Mouse (Mus musculus): Measurements from ENCODE around the gene 4930523C07Rik. TPM values are rescaled to one million over a fixed set of nuclear protein-coding genes. Genes with fewer than 3 reads are reported as not detected.

The 4930523C07Rik gene
- polyA plus RNA-seq, 1 experiment from 2014 or later, result 7.3 TPM

DNA sequence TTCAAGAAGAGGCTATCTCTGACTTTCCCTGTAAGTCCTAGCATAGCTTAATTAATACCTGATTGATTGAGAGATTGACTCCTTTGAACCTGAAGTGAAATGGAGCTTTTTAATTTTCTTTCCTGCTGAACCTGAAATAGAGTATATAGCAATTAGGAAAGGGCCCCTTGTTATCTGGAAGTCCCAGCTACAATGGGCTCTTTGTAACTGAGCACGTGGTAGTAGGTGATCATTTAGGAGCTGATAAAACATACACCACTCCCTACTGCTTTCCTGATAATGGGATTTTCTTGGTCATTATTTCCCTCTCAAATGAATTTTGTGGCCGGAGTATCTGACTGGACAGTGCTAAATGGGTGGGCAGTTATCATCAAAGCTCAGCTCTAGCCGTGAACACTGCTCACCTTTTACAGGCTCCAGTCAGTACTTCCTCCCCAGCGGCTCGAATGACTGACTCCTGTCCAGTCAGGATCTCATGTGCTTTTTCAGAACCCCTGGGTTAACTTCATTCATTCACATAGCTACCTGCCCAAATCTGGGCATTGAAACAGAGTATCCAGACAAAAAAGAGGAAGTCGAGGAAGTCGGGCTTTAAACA is 20.5 kb downstream of the 4930523C07Rik start:
- H3K4me2 ChIP-seq (ENCODE audit: low read length), result no peak overlapping the region
- H3K4me3 ChIP-seq (ENCODE audit: low read depth, low read length), result no peak overlapping the region
- DNase-seq (ENCODE audit: low spot score) (no peak), ATAC-seq (replicated peaks; ENCODE audit: low FRiP score, low TSS enrichment, low read depth) (0 out of 2 replicates have a peak, but pooled peaks have one; percentile 62)
- no peaks in the 10 kb centered on the region for H3K9me3 ChIP-seq (ENCODE audit: control insufficient read depth, low read length)
- WGBS, result 78% methylated on average over 7 of the region's 7 CpGs
- no peaks in the 10 kb centered on the region for H3K27me3 ChIP-seq (replicated peaks; ENCODE audit: control insufficient read depth, insufficient read depth, low read length)
- no peak overlapping the region for H3K9ac ChIP-seq (ENCODE audit: low read length)
- no peak overlapping the region for H3K27ac ChIP-seq (ENCODE audit: low read depth)
- H3K4me1 ChIP-seq (replicated peaks; ENCODE audit: control insufficient read depth, insufficient read depth, low read length), result no peaks in the 10 kb centered on the region
- no peaks in the 10 kb centered on the region for H3K36me3 ChIP-seq (ENCODE audit: control insufficient read depth, insufficient read depth, low read length)

DNA sequence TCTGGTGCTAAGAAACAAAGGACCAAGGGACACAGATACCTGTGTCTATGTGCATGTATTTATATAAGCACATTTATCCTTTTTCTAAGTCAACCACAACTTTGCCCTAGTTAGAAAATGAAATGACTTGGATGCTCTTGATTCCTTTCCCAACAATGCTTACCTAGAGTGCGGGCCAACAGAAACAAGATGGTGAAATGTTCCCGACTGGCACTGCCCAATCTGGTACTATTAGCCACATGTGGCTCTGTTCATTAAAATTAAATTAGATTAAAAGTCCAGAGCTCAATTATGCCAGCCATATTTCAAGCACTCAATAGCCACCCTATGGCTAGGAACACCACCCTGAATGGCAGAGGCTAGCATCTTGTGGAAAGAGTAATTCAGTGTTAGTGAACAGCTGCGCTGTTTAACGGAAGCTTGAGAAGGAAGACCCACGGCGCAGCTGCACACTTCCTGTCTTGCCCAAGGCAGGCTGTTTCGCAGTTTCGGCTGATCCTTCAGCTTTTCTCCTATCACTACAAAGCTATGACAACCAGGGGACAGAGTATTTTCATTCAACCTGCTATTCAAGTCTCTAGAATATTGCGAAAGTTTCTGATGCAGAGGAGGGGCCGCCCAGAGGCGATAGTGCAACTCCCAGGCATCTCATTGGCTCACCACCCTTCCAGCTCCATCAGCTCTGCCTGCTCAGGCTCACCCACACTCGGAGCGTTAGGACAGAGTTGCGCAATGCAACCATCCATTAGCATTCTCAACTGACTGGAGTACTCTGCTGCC is 34.9 kb downstream of the 4930523C07Rik start:
- WGBS, result 58% methylated on average over 14 of the region's 14 CpGs
- no peak overlapping the region for H3K9ac ChIP-seq (ENCODE audit: low read length)
- DNase-seq (ENCODE audit: low spot score), result peak; percentile 54
- H3K4me2 ChIP-seq (ENCODE audit: low read length), result no peak overlapping the region
- H3K27me3 ChIP-seq (replicated peaks; ENCODE audit: control insufficient read depth, insufficient read depth, low read length), result no peaks in the 10 kb centered on the region
- no peaks in the 10 kb centered on the region for H3K4me1 ChIP-seq (replicated peaks; ENCODE audit: control insufficient read depth, insufficient read depth, low read length)
- H3K9me3 ChIP-seq (ENCODE audit: control insufficient read depth, low read length), result no peaks in the 10 kb centered on the region
- H3K36me3 ChIP-seq (ENCODE audit: control insufficient read depth, insufficient read depth, low read length), result no peaks in the 10 kb centered on the region
- no peak overlapping the region for H3K27ac ChIP-seq (ENCODE audit: low read depth)
- ATAC-seq (replicated peaks; ENCODE audit: low FRiP score, low TSS enrichment, low read depth), result peak; percentile 85
- H3K4me3 ChIP-seq (ENCODE audit: low read depth, low read length), result no peak overlapping the region

DNA sequence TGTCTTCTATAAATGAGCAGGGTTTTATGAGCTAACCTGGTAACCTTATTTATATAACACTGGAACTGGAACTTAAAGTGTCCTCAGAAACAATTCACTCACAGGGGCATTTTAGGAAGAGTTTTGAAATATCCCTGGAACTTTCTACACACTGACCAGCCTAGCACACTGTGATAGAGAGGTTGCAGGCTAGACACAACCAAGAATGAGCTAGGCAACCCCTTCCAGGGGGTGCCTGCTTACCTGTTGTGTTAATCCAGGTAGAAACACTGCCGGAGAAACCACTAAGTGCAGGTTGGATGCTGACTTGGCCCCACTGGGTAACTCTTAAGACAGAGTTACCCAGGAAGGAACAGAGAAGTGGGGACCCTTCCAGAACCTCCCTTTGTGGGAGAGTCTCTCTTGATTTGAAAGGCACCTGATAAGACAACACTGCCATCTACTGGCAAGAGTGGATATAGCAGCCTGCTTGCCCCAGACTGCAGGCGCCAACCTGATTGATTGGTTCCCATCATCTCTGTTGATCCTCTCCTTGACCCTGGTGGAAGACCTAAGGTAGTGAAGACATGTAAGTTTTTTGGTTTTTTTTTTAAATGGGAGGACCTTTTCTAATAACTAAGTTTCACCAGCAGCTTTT is 36.7 kb downstream of the 4930523C07Rik start:
- DNase-seq (ENCODE audit: low spot score) (peak; percentile 94), ATAC-seq (replicated peaks; ENCODE audit: low FRiP score, low TSS enrichment, low read depth) (peak; percentile 65; the same call in 1 of the 2 replicates)
- Histone ChIP-seq H3K4me3 (ENCODE audit: low read depth, low read length) (no peak overlapping the region), H3K4me1 (replicated peaks; ENCODE audit: control insufficient read depth, insufficient read depth, low read length) (no peaks in the 10 kb centered on the region), H3K27me3 (replicated peaks; ENCODE audit: control insufficient read depth, insufficient read depth, low read length) (no peaks in the 10 kb centered on the region), H3K9me3 (ENCODE audit: control insufficient read depth, low read length) (no peaks in the 10 kb centered on the region), H3K36me3 (ENCODE audit: control insufficient read depth, insufficient read depth, low read length) (no peaks in the 10 kb centered on the region), H3K4me2 (ENCODE audit: low read length) (no peak overlapping the region), H3K9ac (ENCODE audit: low read length) (no peak overlapping the region), H3K27ac (ENCODE audit: low read depth) (no peak overlapping the region)
- 31% methylated on average over 2 of the region's 2 CpGs for WGBS

DNA sequence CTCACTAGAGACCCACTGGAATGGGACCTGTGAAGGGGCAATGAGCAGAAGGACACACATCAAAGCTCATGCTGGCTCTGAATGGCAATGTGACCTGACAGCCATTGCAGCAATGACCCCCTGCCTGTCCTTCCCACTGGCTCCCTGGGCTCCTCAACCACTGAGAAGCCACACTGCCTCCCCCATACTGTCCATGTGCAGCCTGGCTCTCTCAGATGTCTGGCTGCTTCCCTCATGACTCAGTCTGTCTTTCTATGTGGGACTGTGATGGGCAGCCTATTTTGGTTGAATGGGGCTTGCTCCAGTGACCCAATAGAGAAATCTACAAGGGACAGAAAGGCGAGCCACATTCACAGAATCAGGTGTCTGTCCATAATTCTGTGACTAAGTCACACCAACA is 38.5 kb downstream of the 4930523C07Rik start:
- H3K27ac ChIP-seq (ENCODE audit: low read depth), result no peak overlapping the region
- no peaks in the 10 kb centered on the region for H3K9me3 ChIP-seq (ENCODE audit: control insufficient read depth, low read length)
- no peak overlapping the region for H3K9ac ChIP-seq (ENCODE audit: low read length)
- no peaks in the 10 kb centered on the region for H3K27me3 ChIP-seq (replicated peaks; ENCODE audit: control insufficient read depth, insufficient read depth, low read length)
- H3K36me3 ChIP-seq (ENCODE audit: control insufficient read depth, insufficient read depth, low read length), result no peaks in the 10 kb centered on the region
- DNase-seq (ENCODE audit: low spot score), result no peak
- H3K4me3 ChIP-seq (ENCODE audit: low read depth, low read length), result no peak overlapping the region
- no peak for ATAC-seq (replicated peaks; ENCODE audit: low FRiP score, low TSS enrichment, low read depth)
- H3K4me1 ChIP-seq (replicated peaks; ENCODE audit: control insufficient read depth, insufficient read depth, low read length), result no peaks in the 10 kb centered on the region
- WGBS, result 74% methylated on average over 1 of the region's 1 CpGs
- no peak overlapping the region for H3K4me2 ChIP-seq (ENCODE audit: low read length)

DNA sequence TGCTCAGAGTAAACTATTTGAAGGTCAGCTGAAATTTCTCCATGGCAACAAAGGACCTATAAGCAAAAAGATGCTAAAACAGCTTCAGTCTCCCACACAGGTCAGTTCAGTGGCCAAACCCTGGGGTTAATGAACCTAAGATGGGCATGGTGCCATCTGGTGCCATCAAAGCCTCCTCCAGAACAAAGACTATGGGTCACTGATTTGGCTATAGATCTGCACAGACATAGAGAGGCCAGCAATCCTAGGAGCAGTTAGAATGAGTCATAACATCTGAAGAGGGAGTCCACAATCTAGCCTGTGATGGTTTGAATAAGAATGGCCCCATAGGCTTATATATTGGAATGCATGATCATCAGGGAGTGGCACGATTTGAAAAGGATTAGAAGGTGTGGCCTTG is 40.1 kb downstream of the 4930523C07Rik start:
- H3K9me3 ChIP-seq (ENCODE audit: control insufficient read depth, low read length), result no peaks in the 10 kb centered on the region
- no peak overlapping the region for H3K9ac ChIP-seq (ENCODE audit: low read length)
- H3K27ac ChIP-seq (ENCODE audit: low read depth), result no peak overlapping the region
- no peak overlapping the region for H3K4me2 ChIP-seq (ENCODE audit: low read length)
- 88% methylated on average over 1 of the region's 1 CpGs for WGBS
- H3K4me1 ChIP-seq (replicated peaks; ENCODE audit: control insufficient read depth, insufficient read depth, low read length), result no peaks in the 10 kb centered on the region
- H3K27me3 ChIP-seq (replicated peaks; ENCODE audit: control insufficient read depth, insufficient read depth, low read length), result no peaks in the 10 kb centered on the region
- no peak for DNase-seq (ENCODE audit: low spot score)
- H3K36me3 ChIP-seq (ENCODE audit: control insufficient read depth, insufficient read depth, low read length), result no peaks in the 10 kb centered on the region
- no peak for ATAC-seq (replicated peaks; ENCODE audit: low FRiP score, low TSS enrichment, low read depth)
- no peak overlapping the region for H3K4me3 ChIP-seq (ENCODE audit: low read depth, low read length)

DNA sequence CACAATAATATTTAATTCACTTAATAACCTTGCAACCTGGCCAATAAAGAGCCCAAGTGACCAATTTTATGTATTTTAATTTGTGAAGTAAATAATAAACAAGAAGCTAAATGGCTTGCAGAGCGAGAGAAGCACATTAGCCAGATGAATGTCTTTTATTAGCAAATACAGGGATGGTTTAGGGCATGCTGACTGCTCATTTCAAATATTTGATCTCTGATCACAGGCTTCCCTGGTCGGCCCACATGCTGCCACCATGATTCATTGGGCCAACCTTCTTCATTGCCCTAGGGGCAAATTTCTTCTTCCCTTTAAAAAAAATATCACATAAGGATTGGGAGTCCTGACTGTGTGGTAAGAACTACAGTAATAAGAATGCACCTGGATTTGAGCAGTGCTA is 42.5 kb downstream of the 4930523C07Rik start:
- no peak overlapping the region for H3K9ac ChIP-seq (ENCODE audit: low read length)
- no peak overlapping the region for H3K4me3 ChIP-seq (ENCODE audit: low read depth, low read length)
- DNase-seq (ENCODE audit: low spot score), result no peak
- 72% methylated on average over 2 of the region's 2 CpGs for WGBS
- no peaks in the 10 kb centered on the region for H3K9me3 ChIP-seq (ENCODE audit: control insufficient read depth, low read length)
- no peaks in the 10 kb centered on the region for H3K36me3 ChIP-seq (ENCODE audit: control insufficient read depth, insufficient read depth, low read length)
- H3K4me2 ChIP-seq (ENCODE audit: low read length), result no peak overlapping the region
- no peaks in the 10 kb centered on the region for H3K27me3 ChIP-seq (replicated peaks; ENCODE audit: control insufficient read depth, insufficient read depth, low read length)
- ATAC-seq (replicated peaks; ENCODE audit: low FRiP score, low TSS enrichment, low read depth), result no peak
- no peak overlapping the region for H3K27ac ChIP-seq (ENCODE audit: low read depth)
- no peaks in the 10 kb centered on the region for H3K4me1 ChIP-seq (replicated peaks; ENCODE audit: control insufficient read depth, insufficient read depth, low read length)

DNA sequence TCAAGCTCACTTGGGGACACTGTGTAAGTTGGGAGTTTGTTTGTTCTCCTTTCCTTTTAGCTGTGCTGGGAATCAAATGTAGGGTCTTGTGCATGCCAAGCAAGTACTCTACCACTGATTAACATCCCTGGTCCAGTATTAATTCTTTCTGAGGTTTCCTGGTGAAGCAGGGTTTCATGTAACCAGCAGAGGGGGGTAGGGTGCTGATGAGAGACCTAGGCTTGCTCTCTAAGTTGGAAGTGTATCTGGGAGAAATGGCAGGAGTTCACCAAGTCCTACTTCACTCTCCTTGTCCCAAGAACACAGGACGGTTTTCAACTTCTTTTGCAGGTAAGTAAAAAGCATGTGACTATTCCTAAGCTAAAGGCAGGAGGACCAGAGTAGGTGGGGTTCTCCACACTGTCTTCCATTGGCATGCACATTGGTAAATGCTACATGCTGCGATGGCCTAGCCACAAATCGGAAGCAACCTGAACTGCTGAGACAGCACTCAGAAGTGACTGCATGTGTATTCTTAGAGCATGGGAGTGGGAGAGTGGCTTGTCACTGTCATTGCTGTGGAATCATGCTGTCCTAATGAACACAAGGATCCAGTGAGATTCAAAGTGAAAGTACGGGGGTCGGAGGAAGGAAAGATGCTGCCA is 55.6 kb downstream of the 4930523C07Rik start:
- Histone ChIP-seq H3K9me3 (ENCODE audit: control insufficient read depth, low read length) (no peaks in the 10 kb centered on the region), H3K4me3 (ENCODE audit: low read depth, low read length) (no peak overlapping the region), H3K9ac (ENCODE audit: low read length) (no peak overlapping the region), H3K36me3 (ENCODE audit: control insufficient read depth, insufficient read depth, low read length) (no peaks in the 10 kb centered on the region), H3K4me1 (replicated peaks; ENCODE audit: control insufficient read depth, insufficient read depth, low read length) (no peaks in the 10 kb centered on the region), H3K27me3 (replicated peaks; ENCODE audit: control insufficient read depth, insufficient read depth, low read length) (no peaks in the 10 kb centered on the region), H3K4me2 (ENCODE audit: low read length) (no peak overlapping the region), H3K27ac (ENCODE audit: low read depth) (no peak overlapping the region)
- ATAC-seq (replicated peaks; ENCODE audit: low FRiP score, low TSS enrichment, low read depth) (no peak), DNase-seq (ENCODE audit: low spot score) (no peak)
- 89% methylated on average over 5 of the region's 5 CpGs for WGBS

DNA sequence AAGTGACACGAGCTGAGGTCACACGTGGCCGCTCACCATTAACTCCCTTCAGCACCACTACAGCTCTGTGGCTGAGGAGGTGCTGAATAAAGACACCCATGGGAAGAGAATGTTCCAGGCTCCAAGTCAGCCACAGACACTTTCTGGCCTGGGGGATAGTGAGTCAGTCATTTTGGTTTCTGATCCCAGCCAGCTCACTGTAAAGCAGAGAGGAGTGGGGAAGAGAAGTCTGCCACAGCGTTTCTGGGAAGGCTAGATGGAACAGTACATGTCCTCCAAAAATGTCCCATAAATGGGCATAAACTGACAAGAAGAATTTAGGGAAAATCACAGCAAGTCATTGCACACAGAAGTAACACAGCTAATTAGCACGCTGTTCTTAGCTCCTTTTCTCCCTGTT is 56.8 kb downstream of the 4930523C07Rik start:
- Histone ChIP-seq H3K4me3 (ENCODE audit: low read depth, low read length) (no peak overlapping the region), H3K27me3 (replicated peaks; ENCODE audit: control insufficient read depth, insufficient read depth, low read length) (no peaks in the 10 kb centered on the region), H3K27ac (ENCODE audit: low read depth) (no peak overlapping the region), H3K9me3 (ENCODE audit: control insufficient read depth, low read length) (no peaks in the 10 kb centered on the region), H3K4me1 (replicated peaks; ENCODE audit: control insufficient read depth, insufficient read depth, low read length) (no peaks in the 10 kb centered on the region), H3K9ac (ENCODE audit: low read length) (no peak overlapping the region), H3K36me3 (ENCODE audit: control insufficient read depth, insufficient read depth, low read length) (no peaks in the 10 kb centered on the region), H3K4me2 (ENCODE audit: low read length) (no peak overlapping the region)
- no peak for DNase-seq (ENCODE audit: low spot score)
- ATAC-seq (replicated peaks; ENCODE audit: low FRiP score, low TSS enrichment, low read depth), result no peak
- WGBS, result 74% methylated on average over 5 of the region's 5 CpGs

Measured in intestine, embryonic 14.5 days (tissue).